Mouse (Mus musculus) telencephalon, adult 2 months (tissue): ENCODE data around the gene Chrna10.

ENCODE experiments used
- DNase-seq: peaks from one replicate; pipeline ENCODE4 v3.0.0-alpha.2; 2011; ENCODE audit warnings: low read depth, low spot score

The Chrna10 gene

DNA sequence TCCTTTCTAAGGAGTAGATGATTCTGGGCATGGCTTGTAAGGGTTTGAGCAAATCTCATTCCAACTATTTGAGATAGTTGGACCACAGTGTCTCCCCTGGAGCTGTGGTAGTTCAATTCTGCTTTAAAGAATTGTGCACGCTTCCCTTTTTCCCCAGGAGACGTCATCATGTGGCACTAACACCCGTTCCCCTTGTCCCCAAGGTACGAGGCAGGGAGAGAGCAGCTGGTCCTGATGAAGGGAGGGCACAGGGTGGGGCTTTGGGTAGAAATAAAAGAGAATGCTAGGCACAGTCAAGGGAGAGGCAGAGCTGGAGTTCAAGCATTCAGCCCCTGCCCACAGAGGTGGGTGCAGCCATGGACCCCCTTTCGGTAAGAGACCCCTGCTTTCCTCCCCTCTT lies 33.8 kb downstream of the Chrna10 start, which contains the start of gene Trpc2:
TSS of gene Trpc2 (plus strand) at position 301 of the 400 bp plus-strand sequence.
- no peak for DNase-seq

DNA sequence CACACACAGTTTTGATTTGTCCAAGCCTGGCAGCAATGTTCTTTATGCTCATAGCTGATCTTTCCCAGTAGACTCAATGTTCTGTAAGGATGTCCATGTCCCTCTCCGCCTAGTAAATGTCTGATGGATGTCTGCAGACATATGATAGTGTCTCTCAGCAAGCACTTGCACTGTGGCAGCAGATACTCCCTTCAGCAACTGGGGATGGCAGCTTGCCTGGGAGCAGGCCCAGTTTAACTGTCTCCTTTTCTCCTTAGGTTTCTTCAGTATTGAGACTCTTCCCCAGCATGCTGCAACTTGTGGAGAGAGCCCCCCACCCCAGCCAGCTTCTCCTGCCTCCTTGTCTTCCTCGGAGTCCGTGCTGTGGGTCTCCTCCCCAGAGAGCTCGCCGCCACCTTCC lies 34.8 kb downstream of the Chrna10 start:
- no peak for DNase-seq

DNA sequence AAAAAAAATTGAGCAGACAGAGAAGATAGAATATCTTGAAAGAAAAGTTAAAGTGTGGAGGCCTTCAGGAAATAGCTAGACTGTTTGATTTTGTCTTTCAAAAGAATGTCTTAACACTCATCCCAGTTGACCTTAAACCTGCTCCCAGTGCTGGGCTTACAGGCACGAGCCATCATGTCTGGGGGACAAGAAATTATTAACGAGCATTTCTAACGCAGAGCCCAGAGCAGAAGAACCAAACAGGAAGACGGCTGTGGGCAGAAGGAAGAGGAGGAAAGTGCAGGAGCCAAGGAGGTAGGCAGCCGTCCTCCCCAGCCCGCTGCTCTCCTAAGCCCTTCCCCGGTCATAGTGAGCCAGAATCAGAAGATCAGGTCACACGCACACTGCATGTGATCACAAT lies 36.3 kb downstream of the Chrna10 start:
- DNase-seq: no peak

DNA sequence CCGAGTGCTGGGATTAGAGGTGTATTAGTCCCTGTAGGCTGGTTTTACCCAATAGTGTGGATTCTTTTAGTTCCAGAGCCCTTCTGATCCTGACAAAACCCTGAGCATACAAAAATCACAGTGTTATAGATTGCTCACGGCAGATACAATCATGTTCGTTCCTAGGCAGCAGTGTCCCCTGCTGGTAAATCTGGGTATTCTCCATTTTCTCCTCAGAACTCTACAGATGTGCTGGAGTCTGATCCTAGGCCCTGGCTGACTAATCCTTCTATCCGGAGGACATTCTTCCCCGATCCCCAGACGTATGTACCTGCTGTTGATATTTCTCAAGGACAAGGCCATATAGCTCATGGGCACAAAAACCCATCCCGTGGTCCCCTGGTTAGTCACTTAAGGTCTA lies 38.1 kb downstream of the Chrna10 start:
- DNase-seq: no peak

DNA sequence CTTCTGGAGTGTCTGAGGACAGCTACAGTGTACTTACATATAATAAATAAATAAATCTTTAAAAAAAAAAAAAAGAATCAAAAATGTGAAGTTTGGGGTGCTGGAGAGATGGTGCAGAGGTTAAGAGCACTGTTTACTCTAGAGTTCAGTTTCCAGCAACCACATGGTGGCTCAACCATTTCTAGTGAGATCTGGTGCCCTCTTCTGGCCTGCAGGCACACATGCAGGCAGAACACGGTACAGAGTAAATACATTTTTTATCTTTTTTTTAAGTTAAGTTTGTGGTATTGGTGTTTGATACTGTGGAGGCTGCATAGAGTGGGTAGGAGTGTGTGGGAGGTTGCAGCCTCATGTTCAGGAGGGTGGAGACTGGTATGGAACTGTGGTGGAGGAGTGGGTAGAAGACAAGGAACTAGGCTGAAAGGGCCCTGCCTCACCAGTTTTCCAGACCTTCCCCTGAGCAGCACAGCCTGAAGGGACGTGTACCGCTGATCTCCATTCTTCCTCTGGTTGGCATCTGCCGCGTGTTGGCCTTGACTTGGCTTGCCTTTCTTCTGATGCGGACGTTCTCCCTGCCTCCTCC lies 39.8 kb downstream of the Chrna10 start:
- no peak for DNase-seq

DNA sequence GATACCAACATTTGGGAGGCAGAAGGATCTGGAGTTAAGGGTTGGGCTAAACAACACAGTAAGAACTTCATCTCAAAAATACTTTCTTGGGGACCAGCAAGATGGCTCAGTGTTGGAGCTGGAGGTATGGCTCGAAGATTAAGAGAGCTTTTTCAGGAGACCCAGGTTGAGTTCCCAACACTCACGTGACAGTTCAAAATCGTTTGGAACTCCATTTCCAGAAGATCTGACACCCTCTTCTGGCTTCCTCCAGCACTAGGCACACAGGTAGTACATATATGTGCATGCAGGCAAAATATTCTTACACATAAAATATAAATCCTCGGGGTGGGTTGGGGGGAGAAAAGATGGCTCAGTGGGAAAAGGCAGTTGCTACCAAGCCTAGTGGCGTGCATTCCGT lies 50.3 kb downstream of the Chrna10 start:
- DNase-seq: no peak

DNA sequence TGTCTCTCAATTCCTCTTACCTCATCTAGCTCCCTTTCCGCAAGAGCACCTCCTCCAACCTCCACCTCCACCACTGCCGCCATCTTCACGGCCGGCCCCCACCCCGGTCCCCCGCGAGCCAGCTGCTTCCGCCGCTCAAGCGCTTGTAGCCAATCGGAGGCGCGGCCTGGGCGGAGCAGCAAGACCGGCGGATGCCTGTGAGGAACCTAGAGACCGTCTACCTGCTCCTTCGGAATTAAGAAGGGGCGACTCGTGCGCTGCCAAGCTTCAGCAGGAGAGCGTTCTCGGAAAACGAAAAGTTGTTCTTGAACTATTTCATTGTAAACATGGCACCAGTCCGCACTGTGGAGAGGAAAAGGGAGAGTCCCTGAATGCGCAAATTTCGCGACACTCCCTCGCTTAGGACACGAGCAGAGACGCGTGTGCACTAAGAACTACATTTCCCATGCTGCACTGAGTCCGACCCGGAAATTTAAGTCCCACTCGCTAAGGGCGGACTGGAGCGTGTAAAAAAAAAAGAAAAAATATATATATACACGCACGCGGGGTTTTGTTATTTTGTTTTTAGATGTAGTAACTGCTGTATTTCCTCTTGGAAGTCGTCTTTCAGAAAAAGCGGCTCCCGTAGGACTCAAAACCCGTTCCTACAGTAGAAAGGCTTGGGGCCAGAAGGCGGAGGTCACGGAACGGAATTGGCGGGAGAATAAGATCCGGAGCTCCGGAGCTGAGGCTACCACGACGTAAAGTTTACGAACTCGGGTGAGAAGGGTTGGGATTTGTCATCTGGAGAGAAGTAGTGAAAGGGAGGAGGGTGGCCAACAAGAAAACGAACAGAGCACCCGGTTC lies 51.4 kb downstream of the Chrna10 start, which contains the start of the genes Rnf121, Xndc1 and Xntrpc:
TSS of gene Rnf121 (minus strand) at position 424 of the 846 bp plus-strand sequence.
TSS of gene Xndc1 (plus strand) at position 466 of the 846 bp plus-strand sequence.
TSS of gene Xntrpc (plus strand) at position 668 of the 846 bp plus-strand sequence.
- peak; percentile 96 for DNase-seq

DNA sequence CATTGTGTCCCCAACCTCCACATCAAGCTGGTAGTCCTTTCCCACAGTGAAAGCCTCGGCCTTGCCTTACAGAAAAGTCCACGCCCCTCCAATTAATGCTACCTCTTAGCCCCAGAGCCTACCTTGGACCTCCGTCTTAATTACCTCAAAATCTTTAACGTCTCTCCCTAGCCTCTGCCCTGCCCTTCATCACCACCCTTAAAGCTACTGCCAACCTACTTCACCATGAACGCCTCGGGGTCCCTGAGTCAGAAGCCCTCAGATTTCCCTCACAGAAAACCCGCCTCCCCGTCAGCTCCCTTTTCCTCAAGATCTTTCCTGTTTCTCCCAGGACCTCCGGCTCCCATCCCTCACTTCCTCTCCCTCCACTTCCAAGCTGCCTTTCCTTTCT lies 52.0 kb downstream of the Chrna10 start:
- no peak for DNase-seq

DNA sequence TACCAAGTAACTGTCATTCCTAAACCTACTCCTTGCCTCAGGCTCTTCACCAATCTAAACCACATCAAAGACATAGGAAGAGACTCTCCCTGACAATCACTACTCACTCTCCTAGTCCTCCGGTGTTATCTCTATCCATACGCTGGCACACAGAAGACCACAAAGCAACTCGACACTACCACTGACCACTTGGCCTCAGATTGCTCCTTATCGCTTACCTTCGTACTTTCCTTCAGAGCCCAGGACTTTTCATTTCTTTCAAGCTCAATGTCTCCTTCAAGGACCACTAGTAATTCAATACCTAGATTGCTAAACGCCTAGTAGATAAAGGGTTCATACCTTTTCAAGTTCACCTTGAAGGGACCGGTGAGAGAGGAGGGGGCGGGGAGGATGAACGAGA lies 52.7 kb downstream of the Chrna10 start:
- no peak for DNase-seq

DNA sequence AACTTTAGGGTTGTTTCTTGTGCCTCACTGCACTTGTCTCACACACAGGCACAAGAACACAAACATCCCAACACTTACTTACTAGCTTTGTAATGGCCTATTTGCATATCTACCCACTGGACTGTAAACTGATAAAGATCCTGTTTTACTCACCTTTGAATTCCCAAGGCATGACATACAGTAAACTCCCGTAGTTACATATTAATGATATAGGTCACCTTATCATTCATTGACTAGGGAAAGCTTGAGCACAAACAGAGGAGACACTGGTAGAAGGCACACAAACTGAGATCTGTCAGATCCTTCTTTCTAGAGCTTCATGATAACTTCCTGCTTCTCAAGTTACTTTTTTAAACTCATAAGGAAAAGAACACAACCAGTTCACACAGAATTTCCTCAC lies 54.4 kb downstream of the Chrna10 start:
- DNase-seq: no peak

DNA sequence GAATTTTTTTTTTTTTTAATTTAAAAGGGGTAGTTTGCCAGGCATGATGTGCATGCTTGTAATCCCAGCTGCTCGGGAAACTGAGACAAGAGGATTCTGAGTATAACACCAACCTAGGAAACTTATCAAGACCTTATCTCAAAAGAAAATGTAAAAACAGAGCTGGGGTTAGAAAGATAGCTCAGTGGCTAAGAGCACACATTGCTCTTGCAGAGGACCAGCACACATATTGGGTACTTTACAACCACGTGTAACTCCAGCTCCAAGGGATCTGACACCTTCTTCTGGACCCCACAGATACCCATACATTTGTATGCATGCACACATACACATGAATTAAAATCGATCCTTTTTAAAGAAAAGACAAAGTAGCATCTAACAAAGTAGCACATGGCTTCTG lies 55.3 kb downstream of the Chrna10 start:
- DNase-seq: no peak
